Mouse (Mus musculus) lung, postnatal 4 days (tissue): ENCODE measurements at regions not wholly inside any gene's neighbourhood (a gene's known extent, or its start where the extent isn't known, plus 50 kb on each side); places are given as distances from the start of the nearest gene placed in this dataset.

Experiments
- DNase-seq, 2 experiments: peaks; one replicate each; pipeline ENCODE4 v3.0.0; 2021

DNA sequence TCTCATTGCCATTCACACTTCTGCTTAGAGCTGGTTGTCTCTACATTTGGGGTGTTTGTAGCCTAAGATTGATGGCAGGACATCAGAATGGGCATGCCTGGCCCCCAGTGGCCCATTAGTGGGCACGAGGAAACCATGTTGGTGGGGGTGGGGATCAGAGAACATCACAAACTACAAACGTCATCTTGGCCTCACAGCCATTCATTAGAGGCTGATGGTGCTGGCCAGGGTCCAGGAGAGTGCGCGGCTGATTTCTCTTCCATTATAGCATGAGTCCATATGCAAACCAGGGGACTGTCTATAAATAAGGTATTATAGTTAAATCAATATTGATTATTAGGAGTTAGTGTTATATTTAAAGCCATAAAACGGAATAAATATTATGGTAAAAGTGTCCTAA, 67.9 kb downstream of the 3100002H09Rik start:
- no peak for DNase-seq

DNA sequence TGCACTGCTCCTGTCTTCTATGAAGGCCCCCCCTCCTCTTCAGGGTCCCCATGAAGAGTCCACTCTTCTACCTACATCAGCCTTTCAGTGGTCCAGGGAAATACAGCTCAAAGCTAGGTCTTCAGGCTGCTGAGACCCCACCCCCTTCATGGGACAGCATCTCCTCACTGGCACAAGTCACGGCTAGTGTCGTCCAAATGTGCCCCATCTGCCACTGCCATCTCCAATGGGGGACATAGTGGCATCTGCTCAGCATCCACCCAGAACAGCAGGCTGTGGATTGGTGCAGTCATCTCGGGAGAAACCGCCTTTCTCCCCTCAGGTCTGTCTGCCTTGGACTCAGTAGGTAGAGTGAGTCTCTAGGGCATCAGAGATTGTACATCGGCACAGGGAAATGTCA, 72.1 kb downstream of the 3100002H09Rik start:
- no peak for DNase-seq

DNA sequence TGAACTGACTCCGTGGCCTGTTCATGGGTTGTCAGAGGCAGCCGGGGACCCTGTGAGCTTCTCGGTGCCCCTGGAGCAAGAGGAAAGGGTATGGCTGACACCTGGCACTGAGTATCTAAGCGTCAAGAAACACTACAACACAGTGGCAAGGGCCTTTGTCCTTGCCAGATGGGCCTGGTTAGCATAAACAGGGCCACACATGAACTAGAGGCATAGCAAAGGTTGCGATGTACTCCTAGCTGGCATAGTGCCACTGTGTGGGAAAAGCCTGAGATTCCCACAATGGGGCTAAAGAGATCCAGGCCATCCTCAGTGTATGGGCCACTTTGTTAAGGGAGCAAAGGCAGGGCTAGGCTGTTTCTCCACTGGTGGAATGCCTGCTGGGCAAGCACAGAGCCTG, 72.9 kb downstream of the 3100002H09Rik start:
- no peak for DNase-seq

DNA sequence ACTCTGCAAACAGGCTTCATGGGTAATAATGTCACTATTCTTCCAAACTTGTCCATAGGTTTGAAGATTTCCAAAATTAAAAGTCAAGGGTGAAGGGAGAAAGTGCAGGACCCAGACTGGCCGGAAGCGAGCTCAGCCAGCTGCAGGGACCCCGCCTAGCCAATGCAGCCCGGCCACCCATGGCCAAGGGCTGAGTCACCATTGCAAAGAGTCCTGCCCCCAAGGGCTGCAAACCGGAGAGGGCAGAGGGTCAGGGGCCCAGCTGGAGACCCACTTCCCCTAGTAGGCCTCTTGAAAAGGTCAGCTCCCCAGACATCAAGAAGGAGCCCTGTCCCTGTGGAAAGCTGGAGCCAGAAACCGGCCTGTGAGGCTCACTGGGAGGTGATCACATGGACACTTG, 77.0 kb downstream of the 3100002H09Rik start:
- DNase-seq = no peak

DNA sequence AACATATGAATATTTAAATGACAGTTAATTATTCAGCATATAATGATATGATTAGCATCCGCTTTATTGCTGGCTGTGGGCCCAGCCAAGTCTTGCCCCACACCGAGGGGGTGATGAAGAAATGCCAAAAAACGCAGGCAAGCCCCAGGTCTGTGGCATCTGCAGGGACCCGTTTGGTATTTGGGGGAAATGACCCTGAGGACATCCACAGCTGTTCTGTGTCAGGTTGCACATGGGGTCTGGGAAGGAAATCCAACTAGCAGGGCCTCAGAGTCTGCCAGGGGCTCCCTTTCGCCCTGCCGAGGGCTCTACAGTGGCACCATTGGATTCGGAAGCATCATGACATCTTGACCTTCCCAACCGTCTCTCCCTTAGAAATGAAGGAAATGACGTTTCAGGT, 80.0 kb downstream of the 3100002H09Rik start:
- peak in 1 of 2 experiments; percentile 58 for DNase-seq

DNA sequence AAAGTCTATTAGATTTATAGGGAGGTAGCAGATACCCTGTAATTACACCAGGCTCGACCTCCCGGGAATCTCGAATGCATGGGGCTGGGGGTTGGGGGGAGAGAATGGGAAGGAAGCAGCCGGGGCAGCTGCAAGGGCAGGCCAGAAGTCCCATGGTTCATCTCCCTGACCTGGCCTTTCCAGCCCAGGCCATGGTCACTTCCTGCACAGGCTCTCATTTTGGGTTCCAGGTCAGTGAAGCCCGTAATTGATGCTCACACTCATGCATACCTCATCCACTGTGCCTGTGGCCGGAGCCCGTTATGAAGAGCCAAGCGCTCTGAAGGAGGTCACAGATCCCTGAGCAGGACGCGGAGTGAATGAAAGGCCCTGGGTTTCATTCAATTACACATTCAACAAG, 83.8 kb downstream of the 3100002H09Rik start:
- DNase-seq = no peak

DNA sequence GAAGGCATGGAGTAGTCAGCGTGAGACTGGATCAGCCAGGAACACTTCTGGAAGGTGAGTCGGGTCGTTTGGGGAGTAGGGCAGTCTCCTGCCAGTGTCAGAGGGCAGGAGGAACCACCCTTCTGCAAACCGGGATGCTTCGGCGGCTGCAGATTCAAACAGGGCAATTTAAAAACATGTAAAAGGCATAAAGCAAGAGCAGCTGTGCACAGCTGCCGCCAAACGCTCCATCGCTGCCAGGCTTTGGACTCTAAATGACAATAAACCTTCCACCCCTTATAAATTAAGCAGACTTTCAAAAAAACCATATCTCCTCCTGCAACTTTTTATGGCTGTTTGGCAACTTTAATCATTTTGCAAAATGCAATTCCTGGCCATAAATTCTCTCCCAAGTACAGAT, 84.2 kb downstream of the 3100002H09Rik start:
- peak; percentile 19 to 70 for DNase-seq

DNA sequence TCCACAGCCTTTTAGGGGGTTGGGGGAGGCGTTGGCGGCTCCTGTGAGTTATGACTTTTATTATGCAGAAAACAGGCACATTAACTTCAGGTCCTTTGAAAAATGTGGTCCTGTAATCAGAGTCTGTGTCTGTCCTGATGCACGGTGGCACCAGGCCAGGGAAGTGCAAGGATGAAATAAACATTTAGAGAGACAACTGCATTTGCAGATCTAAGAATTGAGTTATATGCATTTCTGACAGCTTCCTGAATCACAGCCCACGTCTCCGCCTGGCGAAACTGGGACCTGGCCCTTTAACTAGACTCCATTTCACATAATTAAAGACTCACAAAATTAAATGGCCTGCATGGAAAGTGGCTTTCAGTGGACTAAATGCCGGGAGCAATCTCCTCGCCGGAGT, 90.3 kb downstream of the 3100002H09Rik start:
- peak in 1 of 2 experiments; percentile 8 for DNase-seq

DNA sequence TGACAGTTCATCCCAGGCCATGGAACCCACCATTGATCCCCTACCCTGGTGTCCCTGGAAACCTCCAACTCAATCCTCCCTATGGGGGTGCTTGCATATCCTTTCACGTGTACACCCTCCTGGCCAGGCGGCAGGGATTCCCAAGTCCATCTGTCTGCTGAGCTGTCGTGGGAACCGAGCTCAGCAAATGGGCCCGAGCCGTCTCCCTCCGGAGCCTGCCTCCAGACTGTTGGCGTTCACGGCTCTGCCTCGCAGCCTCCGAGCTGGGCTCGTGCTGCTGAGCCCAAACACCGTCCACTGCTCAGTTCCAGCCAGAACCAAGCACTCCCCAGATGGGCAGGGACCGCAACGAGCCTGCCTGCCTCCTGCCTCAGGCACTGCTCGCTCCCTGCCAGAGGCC, 98.8 kb downstream of the 3100002H09Rik start:
- no peak for DNase-seq

DNA sequence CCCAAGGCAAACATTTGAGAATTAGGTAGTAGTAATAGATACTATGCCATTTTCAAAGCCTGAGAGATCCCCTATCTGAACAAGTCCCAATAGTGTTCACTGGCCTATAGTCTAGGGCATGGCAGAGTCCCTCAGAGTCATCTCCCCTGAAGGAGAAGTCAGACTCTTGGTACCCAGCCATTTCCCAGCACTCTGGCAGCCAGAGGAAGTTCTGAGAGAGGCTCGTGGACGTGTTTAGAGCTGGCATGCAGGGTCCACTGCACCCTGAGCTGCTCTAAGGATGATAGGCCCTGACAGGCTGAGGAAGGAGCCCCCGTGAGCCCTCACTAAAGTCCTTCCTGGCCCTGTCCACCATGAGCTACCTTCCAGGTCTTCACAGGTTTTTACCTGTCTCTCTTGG, 99.8 kb downstream of the 3100002H09Rik start:
- DNase-seq = no peak

DNA sequence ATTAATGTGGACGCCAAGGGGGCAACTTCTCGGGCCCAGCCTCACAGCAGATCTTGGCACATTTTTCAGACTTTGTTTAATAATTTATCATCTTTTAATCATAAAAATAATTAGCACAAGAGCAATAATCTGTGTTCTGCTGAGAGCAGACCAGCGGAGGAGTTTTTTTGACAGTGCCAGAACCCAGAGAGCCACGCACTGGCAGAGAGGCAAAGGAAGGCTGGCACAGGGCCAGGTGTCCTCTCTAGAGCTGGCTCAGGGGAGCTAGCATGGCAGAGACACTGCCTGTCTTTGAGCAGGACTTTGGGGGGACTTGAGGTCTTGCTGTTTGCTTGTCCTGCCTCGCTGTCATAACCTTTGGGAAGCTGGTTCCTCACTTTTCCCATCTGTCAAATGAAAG, 100.9 kb downstream of the 3100002H09Rik start:
- no peak for DNase-seq

DNA sequence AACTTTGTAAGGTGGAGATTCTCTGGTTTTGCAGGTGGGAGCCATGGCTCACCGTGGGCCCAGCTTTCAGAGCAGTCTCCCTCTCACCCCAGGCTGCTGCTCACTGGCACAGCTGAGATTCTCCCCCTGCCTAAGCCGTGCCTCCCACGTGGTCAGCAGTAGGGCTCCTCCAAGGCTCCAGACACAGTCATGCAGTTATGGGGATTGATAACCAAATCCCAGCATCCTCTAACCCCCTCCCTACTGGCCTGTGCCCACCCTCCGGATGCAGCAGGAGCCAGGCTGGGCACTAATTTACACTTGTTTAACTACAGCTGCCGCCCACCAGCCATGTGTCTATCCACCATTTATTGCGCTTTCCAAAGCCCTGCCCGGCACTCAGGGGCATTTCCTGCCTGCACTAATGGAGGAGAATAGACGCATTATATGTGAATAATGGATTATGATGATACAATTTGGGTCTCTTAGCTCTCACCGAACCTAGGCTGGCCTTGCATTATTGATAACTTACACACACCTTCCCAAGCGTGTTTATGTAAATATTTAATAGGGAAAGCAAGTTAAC, 104.4 kb downstream of the 3100002H09Rik start:
- DNase-seq = no peak

DNA sequence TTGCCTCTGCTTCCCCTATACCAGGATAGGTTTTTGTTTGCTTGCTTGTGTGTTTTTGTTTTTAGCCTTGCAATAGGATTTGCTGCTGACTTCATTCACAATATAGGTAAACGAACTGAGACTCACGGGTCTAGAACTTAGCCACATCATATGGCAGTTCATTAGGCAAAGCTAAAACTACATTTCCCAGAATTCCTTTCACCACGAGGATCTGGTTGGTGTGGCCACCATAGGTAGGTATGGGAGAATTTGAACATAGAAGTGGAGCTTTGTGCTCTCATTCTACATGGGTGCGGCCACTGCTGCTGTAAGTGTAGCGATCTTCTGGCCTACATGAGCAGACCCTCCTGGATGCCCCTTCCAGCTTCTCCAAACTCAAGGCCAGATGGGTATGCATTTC, 108.8 kb downstream of the 3100002H09Rik start:
- no peak for DNase-seq

DNA sequence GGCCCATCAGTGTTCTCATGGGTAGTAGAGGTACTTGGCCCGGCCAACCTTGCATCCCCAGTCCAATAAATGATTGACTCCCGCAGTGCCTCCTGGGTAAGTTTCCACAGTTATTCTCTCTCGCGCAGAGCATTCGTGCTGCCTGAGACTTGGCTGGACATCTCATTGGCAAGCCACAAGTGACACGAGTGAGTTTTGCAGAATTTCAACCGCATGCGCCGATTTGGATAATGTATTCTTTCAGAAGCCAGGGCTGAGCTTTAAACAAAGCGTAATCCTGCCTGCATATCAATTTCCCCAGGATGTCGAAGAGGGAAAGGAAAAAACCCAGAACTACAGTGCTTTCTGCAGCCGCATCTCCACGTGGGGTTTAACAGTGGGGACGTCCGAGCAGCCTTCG, 112.6 kb downstream of the 3100002H09Rik start:
- no peak for DNase-seq

DNA sequence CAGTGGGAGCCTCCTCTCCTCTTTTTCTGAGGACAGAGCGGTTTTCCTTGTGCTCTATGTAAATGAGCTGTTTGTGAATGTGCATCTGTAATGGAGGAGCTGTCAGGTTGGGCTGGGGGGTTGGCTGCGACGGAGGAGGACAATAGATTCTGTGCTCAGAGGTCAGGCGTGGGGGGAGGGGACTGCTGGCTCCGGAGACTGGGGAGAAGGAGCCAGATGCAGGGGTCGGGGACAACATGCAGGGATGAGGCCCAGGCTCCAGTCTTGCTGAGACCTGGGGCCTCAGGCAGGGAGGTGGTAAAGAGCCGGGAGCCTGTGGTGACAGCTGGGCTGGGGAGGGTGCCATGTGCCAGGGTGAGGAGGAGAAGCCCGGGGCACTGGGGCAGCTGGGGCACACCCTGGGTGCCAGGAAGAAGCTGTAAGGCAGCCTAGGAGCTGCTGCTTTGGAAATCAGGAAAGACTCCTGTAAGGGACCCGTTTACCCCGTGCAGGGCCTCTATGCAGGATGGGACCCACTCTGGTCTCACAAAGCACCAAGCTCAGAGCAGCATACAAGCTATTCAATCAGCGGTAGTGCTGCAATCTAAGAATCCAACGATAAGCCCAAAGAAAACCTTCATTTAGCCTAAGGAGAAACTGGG, 124.5 kb downstream of the 3100002H09Rik start:
- no peak for DNase-seq

DNA sequence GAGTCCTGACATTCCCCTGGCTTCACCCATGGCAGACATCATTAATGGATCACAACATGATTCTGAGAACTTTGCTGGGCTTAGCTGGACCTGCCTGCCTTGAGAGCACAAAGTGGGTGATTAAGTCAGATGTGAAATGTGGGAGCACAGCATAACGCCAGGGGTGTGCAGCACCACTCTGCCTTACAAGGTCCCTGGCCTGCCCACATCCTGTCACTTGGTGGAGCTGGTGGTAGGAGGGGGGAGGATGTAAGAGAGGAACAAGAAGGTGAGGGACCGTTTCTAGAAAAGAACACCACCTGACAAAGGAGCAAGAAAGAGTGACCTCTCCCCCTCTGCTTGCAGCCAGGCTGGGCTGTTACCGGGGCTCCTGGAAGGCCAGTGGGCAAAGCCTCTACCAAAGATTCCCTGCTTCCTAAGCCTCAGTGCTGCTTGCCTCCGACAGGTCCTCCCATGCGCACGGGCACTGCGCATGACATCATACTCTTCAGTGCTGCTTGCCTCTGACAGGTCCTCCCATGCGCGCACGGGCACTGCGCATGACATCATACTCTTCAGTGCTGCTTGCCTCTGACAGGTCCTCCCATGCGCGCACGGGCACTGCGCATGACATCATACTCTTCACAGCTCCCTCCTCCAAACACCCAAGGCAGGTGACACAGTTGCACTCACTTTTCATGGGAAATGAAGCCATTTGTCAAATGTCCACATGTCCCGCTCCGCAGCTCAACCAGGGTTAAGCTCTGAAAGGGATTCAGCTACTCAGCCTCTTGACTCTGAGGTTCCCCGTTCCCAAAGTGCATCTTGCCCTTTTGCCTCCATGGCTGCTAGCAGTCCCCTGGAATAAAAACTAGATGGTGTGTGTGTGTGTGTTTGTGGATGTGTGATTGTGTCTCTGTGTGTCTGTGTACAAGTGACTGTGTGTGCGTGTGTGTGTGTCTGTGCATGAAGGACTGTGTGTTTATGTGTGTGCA, 125.7 kb downstream of the 3100002H09Rik start:
- no peak for DNase-seq

DNA sequence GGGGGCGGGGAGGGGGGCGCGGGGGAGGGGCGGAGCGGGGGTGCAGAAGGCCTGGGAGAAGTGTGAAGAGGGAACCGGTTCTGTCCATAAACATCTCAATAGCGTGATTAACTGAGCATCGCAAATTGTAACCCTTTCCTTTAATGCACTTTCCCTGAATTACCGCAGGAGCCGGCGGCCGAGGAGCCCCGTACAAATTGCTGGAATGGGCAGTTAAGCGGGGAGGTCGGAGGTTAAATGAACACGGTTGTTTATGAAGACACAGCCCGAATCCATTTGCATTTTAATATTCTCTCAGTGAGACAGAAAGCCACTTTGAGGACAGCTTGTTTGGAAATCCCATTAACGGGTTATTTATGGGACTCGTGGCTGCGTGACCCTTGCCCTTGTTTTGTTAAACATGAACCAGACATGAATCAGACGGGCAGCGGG, 132.7 kb downstream of the 3100002H09Rik start:
- DNase-seq = no peak

DNA sequence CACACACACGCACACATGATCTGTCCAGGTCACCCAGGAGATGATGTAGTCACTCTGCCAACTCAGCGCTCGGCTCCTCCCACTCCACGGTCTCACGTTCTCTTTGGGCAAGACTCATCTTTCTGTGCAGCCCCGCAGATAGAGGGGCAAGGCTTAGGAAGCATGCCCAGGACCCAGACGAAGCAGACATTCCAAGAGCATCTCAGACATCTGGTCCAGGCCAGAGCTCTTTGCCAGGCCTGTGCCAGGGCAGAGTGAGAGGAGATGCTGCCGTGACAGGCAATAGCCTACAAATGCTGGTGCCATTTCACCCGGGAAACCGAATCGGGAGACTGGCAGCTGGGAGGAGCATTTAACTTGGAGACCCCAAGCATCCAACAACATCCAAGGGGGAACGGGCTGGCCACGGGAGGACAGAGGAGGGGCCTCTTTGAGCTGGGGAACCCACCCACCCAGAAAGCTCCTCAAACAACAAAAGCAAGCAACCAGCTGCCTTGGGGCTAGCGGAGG, 133.2 kb downstream of the 3100002H09Rik start:
- no peak for DNase-seq

DNA sequence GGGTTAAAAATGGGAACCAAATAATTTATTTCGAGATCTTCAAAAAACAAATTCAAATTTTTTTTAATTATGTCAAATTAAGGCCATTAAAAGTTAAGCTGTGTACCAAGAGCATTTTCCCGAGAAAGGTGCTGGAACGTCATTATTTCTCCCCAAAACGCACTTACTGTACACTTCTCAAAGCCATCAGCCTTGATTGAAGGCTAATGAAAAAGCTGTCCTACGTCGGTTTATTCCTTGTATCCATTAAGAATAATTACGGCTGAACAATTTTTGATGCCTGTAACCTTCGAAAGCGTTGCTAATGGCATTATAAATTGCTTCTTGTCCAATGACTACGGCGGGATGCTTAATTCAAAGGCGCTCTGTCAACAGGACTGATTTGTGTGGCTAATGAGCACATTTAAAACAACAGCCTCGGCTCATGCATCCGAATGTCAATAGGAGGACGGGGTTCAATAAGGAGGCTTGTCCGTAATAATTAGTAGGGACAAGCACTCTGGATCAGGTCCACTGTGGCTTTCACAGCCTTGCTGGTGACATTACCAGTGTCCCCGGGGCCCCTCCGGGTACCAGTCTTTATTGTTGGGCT, 145.3 kb downstream of the 3100002H09Rik start:
- DNase-seq = no peak

DNA sequence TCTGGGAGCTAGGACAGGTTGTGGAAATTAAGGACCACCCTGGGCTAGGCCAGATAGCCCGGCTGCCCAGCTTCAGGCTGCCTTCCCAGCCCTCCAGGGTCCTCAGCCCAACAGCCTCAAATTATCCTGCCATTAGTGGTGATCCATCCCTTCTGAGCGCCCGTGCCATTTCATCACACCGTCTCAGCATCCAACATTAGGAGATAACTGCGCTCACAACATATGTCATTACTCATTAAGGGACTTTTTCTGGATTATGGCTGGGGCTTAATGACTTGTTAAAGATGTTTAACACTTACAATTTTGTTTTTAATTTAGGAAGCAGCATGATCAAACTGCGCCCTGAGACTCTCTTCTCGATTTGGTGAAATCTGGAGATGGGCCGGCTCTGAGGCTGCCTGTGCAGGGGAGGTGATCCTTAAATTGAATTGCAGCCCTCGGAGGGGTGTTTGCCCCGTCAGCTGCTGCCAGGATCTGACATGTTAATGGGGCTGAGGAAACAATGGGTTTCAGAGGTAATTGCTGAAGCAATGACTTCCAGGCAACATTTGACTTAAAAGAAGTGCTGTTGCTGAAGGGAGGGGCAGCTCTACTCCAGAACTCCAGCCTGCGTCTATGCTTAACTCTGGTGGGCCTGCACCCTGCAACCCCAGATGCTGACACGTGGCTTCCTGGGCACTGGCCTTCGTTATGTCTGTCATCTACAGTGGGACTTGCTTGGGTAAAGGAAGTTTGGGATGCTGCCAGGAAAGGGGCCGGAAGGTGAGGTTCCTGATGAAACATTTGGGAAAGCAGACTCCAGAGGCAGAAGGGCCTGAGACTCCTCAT, 154.9 kb downstream of the 3100002H09Rik start:
- no peak for DNase-seq

DNA sequence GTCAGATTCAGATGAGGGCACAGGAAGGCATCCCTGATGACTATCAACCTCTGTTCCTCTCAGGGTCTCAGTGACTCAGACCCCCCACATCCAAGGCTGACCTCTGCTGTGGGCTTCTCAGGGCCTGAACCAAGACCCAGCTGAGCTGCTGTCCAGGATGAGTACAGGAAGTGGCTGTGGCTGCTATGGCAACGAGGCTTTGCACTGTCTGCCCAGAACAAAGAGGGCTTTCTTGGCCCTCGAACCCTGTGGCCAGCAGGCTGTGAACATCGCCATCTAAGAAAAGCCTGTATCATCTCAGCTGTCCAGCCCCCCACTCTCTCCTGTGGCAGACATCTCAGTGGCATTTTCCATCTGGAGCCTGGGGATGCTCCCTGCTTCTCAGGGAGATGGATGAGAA, 159.5 kb downstream of the 3100002H09Rik start:
- no peak for DNase-seq

DNA sequence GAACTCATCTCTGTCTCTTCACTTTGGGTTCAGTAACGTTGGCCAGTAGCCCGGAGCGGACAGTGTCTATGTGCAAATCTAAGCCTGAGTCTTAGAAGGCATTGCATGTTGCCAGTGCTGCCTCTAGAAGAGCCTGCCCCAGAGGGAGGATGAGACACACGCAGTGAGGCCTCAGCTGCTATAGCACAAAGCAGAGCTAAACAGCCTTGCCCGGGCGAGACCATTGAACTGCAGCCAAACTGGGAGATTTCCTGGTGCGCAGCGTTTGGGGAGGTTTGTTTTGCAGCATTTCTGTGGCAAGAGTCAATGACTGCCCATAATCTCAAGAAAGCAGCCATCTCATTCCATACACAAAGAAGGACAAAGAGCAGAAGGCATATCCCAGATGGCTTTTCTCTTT, 164.0 kb downstream of the 3100002H09Rik start:
- DNase-seq = peak; percentile 37 to 69
